Mouse (Mus musculus) neural tube, embryonic 10.5 days (tissue): Measurements from ENCODE around the gene Jam3.

Experiments used
- DNase-seq: peaks from one replicate; pipeline ENCODE4 v3.0.0-alpha.2; 2017; ENCODE audit warnings: low spot score; ENCODE audit errors: extremely low spot score

Gene Jam3

GRCm38 (mm10) chr9:27111756-27112155 lies 43.5 kb downstream of the Jam3 start:
- no peak for DNase-seq

GRCm38 (mm10) chr9:27110681-27111080 lies 44.5 kb downstream of the Jam3 start:
- no peak for DNase-seq

- DNase-seq: no peak
These were observed 45.4 kb downstream of the Jam3 start for GRCm38 (mm10) chr9:27109533-27110514.

DNA sequence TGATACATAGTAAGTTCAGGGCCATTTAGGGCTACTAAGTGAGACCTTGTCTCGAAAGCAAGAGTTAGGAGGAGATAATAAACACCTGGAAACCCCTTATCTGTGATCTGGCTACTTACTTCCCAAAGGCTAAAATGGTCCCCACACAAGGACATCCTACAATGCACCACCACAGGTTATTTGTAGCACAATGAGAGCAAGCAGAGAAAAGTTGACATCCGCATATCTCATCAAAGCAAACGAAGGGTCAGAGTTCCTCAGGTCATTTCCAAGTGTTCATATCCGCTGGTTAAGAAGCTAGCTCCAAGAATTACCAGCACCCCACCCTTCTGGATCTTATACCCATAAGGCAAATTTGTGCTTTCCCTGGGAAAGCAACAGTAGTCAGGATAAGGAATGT lies 46.8 kb downstream of the Jam3 start:
- no peak for DNase-seq

DNA sequence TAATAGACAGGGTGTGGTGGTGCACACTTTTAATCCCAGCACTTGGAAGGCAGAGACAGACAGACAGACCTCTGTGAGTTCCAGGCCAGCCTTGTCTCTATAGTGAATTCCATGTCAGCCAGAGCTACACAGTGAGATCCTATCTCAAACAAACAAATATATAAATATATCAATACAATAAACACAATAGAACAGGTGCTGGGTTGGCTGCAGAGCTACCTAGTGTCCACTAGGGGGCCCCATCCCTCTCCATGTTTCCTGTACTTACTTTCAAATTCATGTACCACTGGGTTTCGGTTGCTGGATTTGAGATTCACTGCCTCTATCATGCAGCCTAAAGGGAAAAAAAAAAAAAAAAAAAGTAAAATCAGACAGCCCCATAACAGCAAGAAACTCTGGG lies 49.1 kb downstream of the Jam3 start:
- DNase-seq: no peak

GRCm38 (mm10) chr9:27101466-27101865 lies 53.8 kb downstream of the Jam3 start:
- no peak for DNase-seq

DNA sequence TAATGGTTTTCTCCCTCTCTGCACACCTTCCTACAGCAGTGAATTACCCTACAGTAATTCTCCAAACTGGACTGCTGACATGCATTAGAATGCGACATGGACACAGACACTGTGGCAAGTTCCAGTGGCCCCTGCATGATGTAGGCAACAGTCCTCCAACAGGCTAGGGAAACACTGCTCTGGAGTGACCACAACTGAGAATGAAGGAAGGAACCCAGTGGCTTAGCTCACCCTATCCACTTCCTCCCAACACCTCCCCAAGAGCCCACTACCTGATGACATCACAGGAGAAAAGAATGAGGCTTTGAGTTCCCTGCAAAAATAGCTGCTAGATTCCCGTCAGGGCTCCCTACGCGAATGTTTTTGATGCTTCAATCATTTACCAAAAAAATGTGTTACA lies 55.7 kb downstream of the Jam3 start:
- no peak for DNase-seq

DNA sequence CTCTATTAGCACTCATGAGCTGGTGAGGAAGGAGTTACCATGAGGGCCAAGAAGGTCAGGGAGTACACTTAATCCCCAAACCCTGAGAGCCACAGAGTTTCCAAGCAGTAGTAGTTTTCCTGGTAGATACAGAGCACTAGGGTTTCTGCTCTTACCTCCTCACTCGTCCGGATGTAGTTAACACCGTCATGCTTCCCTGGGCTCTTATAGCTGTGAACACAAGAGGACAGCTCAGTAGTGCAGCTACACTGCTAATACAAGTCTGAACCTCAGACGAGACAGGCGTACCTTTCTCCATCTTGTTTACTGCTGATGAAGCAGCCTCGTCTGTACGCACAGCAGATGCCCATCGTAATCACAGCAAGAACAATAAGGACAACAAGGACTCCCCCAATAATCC lies 56.7 kb downstream of the Jam3 start:
- no peak for DNase-seq

DNA sequence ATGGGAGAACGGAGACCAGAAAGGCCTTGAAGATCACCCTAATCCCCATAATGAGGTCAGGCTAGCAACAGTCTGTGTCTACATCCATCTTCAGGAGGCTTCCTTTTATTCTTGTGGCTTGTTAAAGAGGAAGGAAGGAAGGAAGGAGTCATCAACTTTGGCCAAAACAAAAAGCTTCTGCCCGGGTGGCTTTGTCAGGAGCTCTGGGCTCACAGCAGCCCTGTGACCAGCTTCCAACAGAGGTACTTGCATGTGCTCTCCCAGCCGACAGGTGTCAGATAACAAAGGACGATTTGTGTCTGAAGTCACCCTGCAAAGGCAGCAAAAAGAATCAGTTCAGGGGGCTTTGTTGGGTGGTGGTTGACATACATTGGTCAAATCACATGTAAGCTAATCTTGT lies 57.1 kb downstream of the Jam3 start:
- DNase-seq: no peak

GRCm38 (mm10) chr9:27092916-27093315 lies 62.3 kb downstream of the Jam3 start:
- DNase-seq: no peak

DNA sequence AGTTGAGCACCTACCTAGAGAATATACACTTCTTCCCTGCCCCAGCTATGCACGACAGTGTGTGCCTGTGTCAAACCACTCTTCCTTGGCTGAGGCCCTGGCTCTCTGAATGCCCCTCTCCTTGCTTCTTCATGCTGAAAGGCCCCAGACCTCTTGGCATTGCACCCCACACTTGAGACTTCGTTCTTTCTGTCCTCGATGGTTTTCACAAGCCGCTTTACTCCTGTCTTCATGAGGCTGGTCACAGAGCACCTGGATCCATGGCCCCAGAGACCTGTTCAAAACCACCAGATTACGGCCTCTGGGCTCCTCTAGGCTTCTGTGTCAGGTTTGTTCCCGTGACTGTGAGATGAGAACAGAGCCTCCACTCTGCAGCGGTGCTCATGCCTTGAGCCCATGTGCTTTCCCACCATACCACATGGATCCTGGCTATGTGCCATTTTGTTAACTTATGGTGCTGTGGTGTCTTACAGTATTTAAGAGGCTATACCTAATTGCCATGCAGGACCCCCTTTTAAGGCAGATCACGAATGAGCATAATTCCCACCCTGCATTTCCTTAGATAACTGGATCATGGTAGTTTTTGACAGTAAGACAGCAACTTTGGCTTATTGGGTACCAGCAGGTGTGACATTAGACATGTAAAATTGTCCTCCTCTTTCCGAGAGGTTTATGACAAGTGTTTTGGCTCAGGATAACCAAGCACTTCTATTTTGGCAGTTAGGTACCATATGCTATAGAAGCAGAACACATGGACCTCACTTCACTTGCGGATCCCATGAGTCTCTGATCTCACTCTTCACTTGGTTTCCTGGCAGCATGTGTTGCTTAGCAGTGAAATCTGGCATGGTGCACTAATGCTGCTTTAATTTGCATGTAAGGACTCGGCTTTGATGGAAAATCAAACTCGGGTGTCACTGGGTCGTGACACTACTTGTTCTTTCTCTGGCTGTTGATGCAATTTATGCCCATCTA lies 64.1 kb downstream of the Jam3 start:
- DNase-seq: no peak

DNA sequence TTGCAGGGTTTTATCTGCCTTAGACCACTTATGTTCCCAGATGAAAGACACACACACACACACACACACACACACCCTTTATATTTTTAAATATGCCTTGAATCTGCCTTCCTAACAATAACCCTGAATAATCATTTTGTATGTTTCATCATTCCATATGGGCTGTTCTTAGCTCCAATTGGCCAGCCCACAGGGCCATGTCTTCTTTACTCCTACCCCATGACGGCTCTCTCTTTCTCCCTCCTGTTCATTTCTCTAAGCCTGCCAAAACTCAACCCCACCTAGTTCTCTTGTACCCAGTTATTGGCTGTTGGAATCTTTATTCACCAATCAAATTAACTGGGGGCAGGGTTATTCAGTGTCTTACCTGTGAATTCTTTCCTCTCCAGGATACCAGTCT lies 65.1 kb downstream of the Jam3 start:
- DNase-seq: no peak

GRCm38 (mm10) chr9:27087402-27087801 lies 67.8 kb downstream of the Jam3 start:
- DNase-seq: no peak

- DNase-seq: no peak
These were observed 69.0 kb downstream of the Jam3 start for GRCm38 (mm10) chr9:27086256-27086655.

DNA sequence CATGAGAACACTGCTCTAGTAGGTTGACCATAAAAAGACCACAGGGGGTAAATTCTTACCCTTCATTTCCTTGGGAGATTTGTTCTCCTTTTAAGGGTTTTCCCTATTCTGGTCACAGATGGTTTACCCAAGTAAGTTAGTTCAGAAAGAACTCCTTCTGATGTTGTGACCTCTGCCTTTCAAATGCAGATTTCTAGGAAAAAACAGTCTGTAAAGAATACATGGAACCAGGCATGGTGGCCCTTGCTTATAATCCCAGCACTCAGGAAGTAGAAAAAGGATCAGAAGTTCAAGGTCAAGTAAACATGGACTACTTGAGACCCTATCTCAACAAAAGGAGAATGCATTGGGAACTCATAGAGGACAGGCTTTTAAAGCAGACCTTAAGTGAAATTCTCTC lies 79.4 kb downstream of the Jam3 start:
- DNase-seq: no peak

DNA sequence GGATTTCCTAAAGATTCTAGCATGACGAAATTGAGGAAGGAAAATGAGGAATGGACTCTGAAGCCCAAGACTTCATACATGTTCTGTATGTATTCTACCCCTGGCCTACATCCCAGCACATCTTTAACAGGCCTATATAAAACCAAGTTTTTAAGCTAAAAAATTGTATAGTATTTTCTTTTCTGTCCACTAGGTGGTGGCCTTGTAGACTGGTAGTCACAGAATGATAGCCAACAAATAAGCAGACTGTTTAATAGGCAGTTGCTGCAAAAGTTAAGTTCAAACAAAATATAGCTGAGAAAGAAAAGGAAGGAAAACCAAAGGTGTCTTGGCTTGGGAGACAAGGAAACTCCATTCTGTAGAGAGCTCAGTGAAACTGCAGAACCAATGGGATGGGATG lies 80.5 kb downstream of the Jam3 start:
- no peak for DNase-seq

DNA sequence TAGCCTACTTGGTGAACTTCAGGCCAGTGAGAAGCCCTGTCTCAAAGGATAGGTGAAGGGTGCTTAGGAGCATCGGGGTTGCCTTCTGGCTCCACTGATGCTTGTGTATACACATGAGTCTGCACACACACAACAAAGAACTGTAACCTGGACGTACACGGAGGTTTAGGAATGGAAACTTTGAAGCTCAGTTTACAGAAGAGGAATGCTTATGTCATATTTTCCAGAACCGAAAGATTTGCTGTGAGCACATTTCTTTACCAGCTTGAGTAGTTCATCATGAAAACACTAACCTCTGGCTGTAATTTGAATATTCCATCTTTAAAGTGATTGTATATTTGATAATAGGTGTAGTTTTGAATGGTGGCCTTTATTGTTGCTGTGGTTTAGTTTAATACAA lies 84.3 kb downstream of the Jam3 start:
- DNase-seq: no peak

DNA sequence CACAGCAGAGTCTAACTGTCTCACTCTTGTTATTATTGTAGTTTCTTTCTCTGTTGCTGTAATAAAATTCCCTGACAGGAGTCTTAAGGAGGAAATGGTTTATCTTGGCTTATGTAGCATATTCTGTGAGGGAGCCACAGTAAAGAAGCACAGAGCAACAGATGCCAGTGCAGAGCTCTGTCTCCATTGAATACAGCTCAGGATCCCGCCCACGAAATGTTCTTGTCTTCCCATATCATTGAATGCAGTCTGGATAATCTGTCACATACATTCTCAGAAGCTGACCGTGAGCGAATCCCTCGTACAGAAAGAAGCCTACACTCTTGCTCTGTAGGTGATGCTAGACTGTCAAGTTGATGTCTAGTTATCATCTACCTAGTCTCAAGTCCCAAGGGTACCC lies 96.9 kb downstream of the Jam3 start:
- no peak for DNase-seq

GRCm38 (mm10) chr9:27049492-27049891 lies 105.7 kb downstream of the Jam3 start:
- DNase-seq: no peak
